Mouse (Mus musculus): ENCODE results near the gene Cyth1.
A peak's percentile ranks its signal among the peaks of the same experiment; 100 is the strongest.

Cyth1 gene

GRCm38 (mm10) chr11:118223416-118224067 lies 24.9 kb downstream of the Cyth1 start:
- no peak for DNase-seq (ENCODE audit: low spot score in 2 of 2)

DNA sequence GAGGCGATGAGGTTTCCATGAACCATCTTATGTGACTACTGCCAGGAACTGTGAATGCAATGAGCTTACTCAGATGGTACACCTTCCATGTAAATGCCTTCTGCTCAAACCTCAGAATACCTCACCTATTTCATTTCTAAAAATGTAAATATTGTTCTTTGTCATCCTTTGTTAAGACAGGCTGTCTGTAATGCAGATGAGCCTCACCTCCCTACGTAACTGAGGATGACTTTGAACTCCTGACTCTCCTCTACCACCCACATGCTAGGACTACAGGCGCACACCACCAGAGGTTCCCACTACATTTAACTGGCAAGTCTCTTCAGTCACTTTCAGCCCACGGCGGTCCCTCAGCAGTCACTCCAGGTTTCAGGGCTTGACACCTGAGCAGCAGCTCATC lies 25.5 kb downstream of the Cyth1 start:
- DNase-seq (ENCODE audit: low spot score in 2 of 2) = no peak

DNA sequence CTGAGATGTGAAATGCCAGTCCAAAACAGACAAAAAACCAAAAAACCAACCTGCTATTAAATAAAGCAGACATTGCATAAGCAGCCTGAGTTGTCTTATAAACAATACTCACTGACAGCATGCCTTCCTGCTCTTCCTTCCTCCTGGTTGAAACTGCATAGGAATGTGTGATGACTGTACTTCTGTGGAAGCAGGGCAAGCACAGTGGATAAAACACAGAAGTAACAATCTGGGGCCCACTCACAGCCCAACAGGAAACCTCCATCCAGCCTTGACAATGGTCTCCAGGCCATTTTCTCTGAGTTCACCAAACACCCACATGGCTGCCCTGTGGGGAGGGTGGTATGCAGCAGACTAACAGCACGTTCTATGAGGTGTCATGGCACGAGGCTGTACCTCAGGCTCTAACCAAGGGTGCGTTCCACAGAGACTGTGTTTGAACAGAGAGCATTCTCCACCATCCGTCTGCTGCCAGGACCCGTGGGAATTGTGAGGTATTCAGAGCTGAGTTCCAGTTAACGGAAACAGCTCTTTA lies 26.0 kb downstream of the Cyth1 start:
- no peak for DNase-seq (ENCODE audit: low spot score in 2 of 2)

DNA sequence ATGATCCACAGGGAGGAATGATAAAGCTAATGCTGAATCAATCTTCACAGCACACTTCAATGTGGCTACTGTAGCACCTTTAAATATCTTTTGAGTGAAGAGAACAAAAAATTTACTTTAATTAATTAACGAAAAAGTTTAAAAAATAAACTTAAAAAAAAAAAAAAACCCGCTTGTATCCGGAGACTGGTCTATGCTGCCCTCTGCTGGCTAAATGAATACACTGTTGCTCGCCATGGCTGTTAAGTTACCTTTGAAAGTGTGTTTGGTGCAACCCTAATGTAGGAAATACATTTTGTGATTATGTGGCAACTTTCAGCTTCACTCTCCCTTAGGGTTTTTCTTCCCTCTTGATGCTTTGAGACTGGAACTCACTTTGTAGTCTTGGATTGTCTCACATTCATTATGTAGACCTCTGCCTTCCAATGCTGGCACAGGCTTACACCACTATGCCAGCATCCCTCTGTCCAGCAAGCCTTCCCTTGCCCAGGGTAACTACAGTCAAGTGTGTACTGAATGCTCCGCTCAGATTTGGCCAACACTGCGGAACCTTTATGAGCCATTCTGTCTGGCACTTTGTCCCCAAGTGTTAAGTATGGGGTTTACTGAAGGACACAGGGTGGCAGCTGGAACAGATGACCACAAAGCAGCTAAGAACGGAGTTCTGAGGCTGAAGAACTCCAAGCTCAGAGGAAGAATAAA lies 27.7 kb downstream of the Cyth1 start:
- DNase-seq (ENCODE audit: low spot score in 2 of 2) = no peak

GRCm38 (mm10) chr11:118219066-118219465 lies 29.3 kb downstream of the Cyth1 start:
- DNase-seq (ENCODE audit: low spot score in 2 of 2) = no peak

GRCm38 (mm10) chr11:118216468-118216867 lies 31.9 kb downstream of the Cyth1 start:
- DNase-seq (ENCODE audit: low spot score in 2 of 2) = no peak

GRCm38 (mm10) chr11:118215928-118216458 lies 32.4 kb downstream of the Cyth1 start:
- no peak for DNase-seq (ENCODE audit: low spot score in 2 of 2)

DNA sequence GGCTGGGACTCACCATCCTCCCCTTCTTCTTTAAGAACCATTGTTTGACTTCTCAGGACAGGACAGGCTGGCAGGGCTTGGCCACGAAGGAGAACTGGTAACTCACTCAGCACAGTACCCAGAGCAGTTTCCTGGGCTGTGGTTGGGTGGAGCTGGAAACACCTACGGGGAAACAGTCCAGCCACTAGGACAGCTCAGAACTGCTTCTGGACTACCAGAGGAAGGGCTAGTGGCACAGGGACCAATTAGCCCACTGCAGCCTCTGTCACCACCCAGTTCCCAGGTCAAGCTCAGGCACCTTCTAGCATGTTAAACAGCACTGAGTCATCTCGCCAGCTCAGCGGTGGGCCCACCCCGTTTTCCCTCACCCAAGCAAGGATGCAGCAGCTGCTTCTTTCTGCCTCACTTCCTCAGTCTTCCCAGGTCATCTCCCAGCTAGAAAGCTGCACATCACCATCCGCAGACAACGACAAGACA lies 35.7 kb downstream of the Cyth1 start:
- DNase-seq (ENCODE audit: low spot score in 2 of 2) = peak; percentile 47 to 54

GRCm38 (mm10) chr11:118211749-118212635 lies 36.4 kb downstream of the Cyth1 start:
- DNase-seq (ENCODE audit: low spot score in 2 of 2) = peak in 1 of 2 experiments; percentile 48

DNA sequence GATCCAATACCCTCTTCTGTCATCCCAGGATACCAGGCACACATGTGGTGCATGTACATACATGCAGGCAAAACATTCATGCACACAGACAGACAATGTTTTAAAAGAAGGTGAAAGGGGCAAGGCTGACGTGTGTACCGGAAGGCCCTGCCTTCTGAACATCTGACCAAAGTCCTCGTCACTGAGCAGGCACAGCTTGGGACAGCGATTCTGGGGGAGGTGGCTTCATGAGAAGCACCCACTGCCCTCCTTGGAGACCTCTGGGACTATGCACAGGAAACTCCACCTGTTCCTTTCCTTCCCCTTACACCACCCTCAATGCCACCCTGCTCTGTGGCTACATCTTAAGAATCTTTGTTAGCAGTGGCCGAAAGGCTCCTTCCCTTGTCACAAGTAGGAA lies 37.4 kb downstream of the Cyth1 start:
- DNase-seq (ENCODE audit: low spot score in 2 of 2) = no peak

- no peak for DNase-seq (ENCODE audit: low spot score in 2 of 2)
These were observed 38.3 kb downstream of the Cyth1 start for GRCm38 (mm10) chr11:118210116-118210515.

GRCm38 (mm10) chr11:118209376-118209775 lies 39.0 kb downstream of the Cyth1 start:
- DNase-seq (ENCODE audit: low spot score in 2 of 2) = no peak

DNA sequence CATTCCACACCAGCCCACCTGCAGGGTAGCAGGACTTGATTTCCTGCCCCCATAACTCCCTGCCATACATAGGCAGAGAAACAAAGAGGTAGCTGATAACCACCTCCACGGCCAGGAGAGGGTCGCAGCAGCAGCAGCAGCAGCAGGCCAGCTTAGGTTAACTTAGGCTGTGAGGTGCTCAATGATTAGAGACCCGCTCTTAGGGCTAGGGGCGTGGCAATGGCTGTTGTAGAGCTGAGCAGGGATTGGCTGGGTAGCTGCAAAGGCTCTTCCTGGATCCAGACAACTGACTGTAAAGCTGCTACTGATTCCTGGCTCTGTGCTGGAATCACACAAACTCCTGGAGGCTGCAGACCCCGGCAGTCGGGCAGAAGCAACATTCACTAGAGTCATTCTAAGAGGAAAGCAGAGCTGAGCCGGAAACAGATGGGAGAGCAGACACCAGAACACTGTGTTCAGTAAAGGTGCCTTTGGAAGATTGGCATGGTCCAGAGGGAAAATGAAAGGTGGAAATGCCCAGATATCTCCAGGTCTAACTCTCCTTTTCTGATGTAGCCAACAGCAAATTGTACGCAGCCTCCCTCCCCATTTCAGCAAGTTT lies 39.6 kb downstream of the Cyth1 start:
- no peak for DNase-seq (ENCODE audit: low spot score in 2 of 2)

- DNase-seq (ENCODE audit: low spot score in 2 of 2) = no peak
These were observed 40.9 kb downstream of the Cyth1 start for GRCm38 (mm10) chr11:118207424-118208033.

GRCm38 (mm10) chr11:118206267-118206666 lies 42.1 kb downstream of the Cyth1 start:
- DNase-seq (ENCODE audit: low spot score in 2 of 2) = no peak

- DNase-seq (ENCODE audit: low spot score in 2 of 2) = no peak
These were observed 44.9 kb downstream of the Cyth1 start for GRCm38 (mm10) chr11:118203469-118203868.

GRCm38 (mm10) chr11:118202410-118203233 lies 45.8 kb downstream of the Cyth1 start:
- DNase-seq (ENCODE audit: low spot score in 2 of 2) = peak in 1 of 2 experiments; percentile 57

GRCm38 (mm10) chr11:118201833-118202409 lies 46.5 kb downstream of the Cyth1 start:
- no peak for DNase-seq (ENCODE audit: low spot score in 2 of 2)
